23 mouse cellular contexts compared by ENCODE assay signal in genomic region chr9:117102198-117102930, GRCm38 (mm10).
A peak's percentile ranks its signal among the peaks of the same experiment; 100 is the strongest.
DNase-seq lines count a peak whose midpoint lies in the region; ATAC-seq and TF ChIP-seq lines count a peak whose summit lies in the region.
"Had no signal": no experiment of that assay in that cellular context is flagged by ENCODE, and none has a peak within 500 bp of the region (broad histone marks: within the 10 kb centered on the region; RNA-seq: fewer than 3 reads in every experiment).

No protein-coding gene starts in this region.

- no peak for TF ChIP-seq CTCF in brain, embryonic 14.5 days (IDR thresholded peaks at IDR 0.05; ENCODE audit: borderline replicate concordance, extremely low read depth, insufficient read depth, insufficient read length)

- intact Hi-C loops in heart, postnatal 10 days (cut with DNase I) = no loop called here

- H3K36me3 ChIP-seq in heart, embryonic 10.5 days = no peaks in the 10 kb centered on the region
- H3K36me3 ChIP-seq in kidney, embryonic 15.5 days = peaks cover 8% of the 10 kb centered on the region; the same call in 1 of the 2 replicates
- peaks cover 6% of the 10 kb centered on the region; the same call in 1 of the 2 replicates for H3K36me3 ChIP-seq in limb, embryonic 10.5 days
- H3K36me3 ChIP-seq: limb, embryonic 15.5 days; liver, embryonic 15.5 days had no signal

- H3K27me3 ChIP-seq in heart, embryonic 10.5 days (ENCODE audit: insufficient read depth, poor library complexity, severe bottlenecking) = no peaks in the 10 kb centered on the region
- H3K27me3 ChIP-seq in kidney, embryonic 15.5 days = no peaks in the 10 kb centered on the region
- no peaks in the 10 kb centered on the region for H3K27me3 ChIP-seq in limb, embryonic 10.5 days (ENCODE audit: low read depth, poor library complexity, severe bottlenecking)
- H3K27me3 ChIP-seq: embryonic facial prominence, embryonic 13.5 days; forebrain, embryonic 13.5 days; limb, embryonic 15.5 days; liver, embryonic 15.5 days had no signal

- peak; percentile 71 for ATAC-seq in kidney, embryonic 15.5 days (replicated peaks; ENCODE audit: low FRiP score)
- ATAC-seq: CD4-positive, CD25-positive, alpha-beta regulatory T cell, adult 4 months; forebrain, embryonic 13.5 days; intestine, postnatal 0 days had no signal

- 0 out of 2 replicates have a peak overlapping the region, but pooled peaks have one; percentile 21 for H3K4me2 ChIP-seq in kidney, embryonic 15.5 days
- H3K4me2 ChIP-seq: embryonic facial prominence, embryonic 13.5 days; forebrain, embryonic 13.5 days; limb, embryonic 15.5 days; liver, embryonic 15.5 days had no signal

- 59% methylated on average over 19 of the region's 19 CpGs for WGBS in heart, embryonic 10.5 days
- WGBS in kidney, embryonic 15.5 days = 26% methylated on average over 19 of the region's 19 CpGs
- 50% methylated on average over 19 of the region's 19 CpGs for WGBS in limb, embryonic 10.5 days

- H3K4me1 ChIP-seq in heart, embryonic 10.5 days = peaks cover 31% of the 10 kb centered on the region
- peaks cover 36% of the 10 kb centered on the region for H3K4me1 ChIP-seq in kidney, embryonic 15.5 days
- peaks cover 16% of the 10 kb centered on the region for H3K4me1 ChIP-seq in limb, embryonic 10.5 days
- H3K4me1 ChIP-seq: embryonic facial prominence, embryonic 13.5 days; forebrain, embryonic 13.5 days; liver, embryonic 15.5 days had no signal

- H3K4me3 ChIP-seq in heart, embryonic 10.5 days = no peak overlapping the region
- H3K4me3 ChIP-seq in kidney, embryonic 15.5 days (replicated peaks) = no peak overlapping the region
- H3K4me3 ChIP-seq in limb, embryonic 10.5 days = no peak overlapping the region
- H3K4me3 ChIP-seq: embryonic facial prominence, embryonic 13.5 days; erythroblast, embryonic 14.5 days; forebrain, embryonic 13.5 days; limb, embryonic 15.5 days; liver, embryonic 15.5 days had no signal

- TF ChIP-seq POLR2A in brain, embryonic 14.5 days (IDR thresholded peaks at IDR 0.05; ENCODE audit: borderline replicate concordance, extremely low read depth, insufficient read depth, insufficient read length, poor library complexity, severe bottlenecking) = no peak

- no peak overlapping the region for H3K27ac ChIP-seq in heart, embryonic 10.5 days
- H3K27ac ChIP-seq in kidney, embryonic 15.5 days = 0 out of 2 replicates have a peak overlapping the region, but pooled peaks have one; percentile 37
- no peak overlapping the region for H3K27ac ChIP-seq in limb, embryonic 10.5 days
- H3K27ac ChIP-seq: embryonic facial prominence, embryonic 13.5 days; forebrain, embryonic 13.5 days; limb, embryonic 15.5 days; liver, embryonic 15.5 days had no signal

- H3K9ac ChIP-seq in kidney, embryonic 15.5 days = no peak overlapping the region
- H3K9ac ChIP-seq: embryonic facial prominence, embryonic 13.5 days; forebrain, embryonic 13.5 days; limb, embryonic 15.5 days; liver, embryonic 15.5 days had no signal

- no peaks in the 10 kb centered on the region for H3K9me3 ChIP-seq in heart, embryonic 10.5 days
- no peaks in the 10 kb centered on the region for H3K9me3 ChIP-seq in kidney, embryonic 15.5 days (replicated peaks)
- no peaks in the 10 kb centered on the region for H3K9me3 ChIP-seq in limb, embryonic 10.5 days (replicated peaks)
- H3K9me3 ChIP-seq: embryonic facial prominence, embryonic 13.5 days; forebrain, embryonic 13.5 days; limb, embryonic 15.5 days; liver, embryonic 15.5 days had no signal

- DNase-seq in heart, embryonic 10.5 days (ENCODE audit: low spot score) = peak; percentile 69
- DNase-seq in heart, postnatal 10 days = no peak
- DNase-seq in kidney, adult 9 months = no peak
- DNase-seq in brain, embryonic 14.5 days (ENCODE audit: low read depth) = peak; percentile 24
- peak; percentile 25 for DNase-seq in limb, embryonic 10.5 days (ENCODE audit: low spot score)
- DNase-seq in adrenal gland, adult 8-10 months = no peak
- DNase-seq: adrenal gland, postnatal 25 days; cerebellum, adult 9-11 months; gastrocnemius, postnatal 36 days; heart, postnatal 14 days; kidney, postnatal 4 days; lung, postnatal 4 days; midbrain, embryonic 14.5 days; thymus, adult 18-20 months; thymus, postnatal 4 days had no signal

Comparison
In these comparisons a context has a peak if more than half of its experiments do, and no peak if none do; other contexts are left out.
1. DNase-seq: peak in heart, embryonic 10.5 days (single experiment), brain, embryonic 14.5 days (single experiment) and limb, embryonic 10.5 days (single experiment); none in heart, postnatal 10 days (0 of 2), kidney, adult 9 months (single experiment) and adrenal gland, adult 8-10 months (single experiment).